Mouse (Mus musculus): ENCODE measurements at regions not wholly inside any gene's neighbourhood (a gene's known extent, or its start where the extent isn't known, plus 50 kb on each side); places are given as distances from the start of the nearest gene placed in this dataset.
A peak's percentile ranks its signal among the peaks of the same experiment; 100 is the strongest.

DNA sequence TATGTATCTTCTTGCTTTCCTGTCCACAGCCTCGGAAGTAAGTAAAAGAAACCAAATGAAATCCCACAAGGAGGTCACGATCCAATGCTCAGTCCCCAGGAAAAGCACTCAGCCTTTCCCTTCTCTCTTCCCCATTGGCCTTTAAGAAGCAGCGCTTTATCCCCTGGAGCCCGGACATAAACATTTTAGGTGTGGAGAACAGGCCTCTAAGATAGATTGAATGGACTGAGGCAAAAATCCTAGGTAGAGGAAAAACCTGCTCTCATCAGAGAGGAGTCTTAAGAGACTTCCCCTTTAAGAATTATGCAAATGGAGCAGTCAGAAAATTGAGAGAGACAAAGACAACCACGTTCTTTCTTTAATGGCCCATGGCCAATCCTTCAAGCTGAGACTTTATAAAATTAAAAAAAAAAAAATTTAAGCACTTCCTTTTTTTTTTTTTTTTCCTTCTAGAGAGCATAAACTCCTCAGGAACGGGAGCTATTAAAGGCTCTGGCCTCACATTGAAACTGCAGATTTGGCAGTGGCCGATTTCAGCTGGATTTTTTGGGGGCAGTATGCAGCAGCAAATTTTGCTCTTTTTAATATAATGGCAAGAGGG, 1020.5 kb downstream of the 9330182O14Rik start:
- DNase-seq = no peak

- peak; percentile 22 for DNase-seq
Observed at GRCm38 (mm10) chr15:41155169-41155638, 1021.0 kb downstream of the 9330182O14Rik start.

DNA sequence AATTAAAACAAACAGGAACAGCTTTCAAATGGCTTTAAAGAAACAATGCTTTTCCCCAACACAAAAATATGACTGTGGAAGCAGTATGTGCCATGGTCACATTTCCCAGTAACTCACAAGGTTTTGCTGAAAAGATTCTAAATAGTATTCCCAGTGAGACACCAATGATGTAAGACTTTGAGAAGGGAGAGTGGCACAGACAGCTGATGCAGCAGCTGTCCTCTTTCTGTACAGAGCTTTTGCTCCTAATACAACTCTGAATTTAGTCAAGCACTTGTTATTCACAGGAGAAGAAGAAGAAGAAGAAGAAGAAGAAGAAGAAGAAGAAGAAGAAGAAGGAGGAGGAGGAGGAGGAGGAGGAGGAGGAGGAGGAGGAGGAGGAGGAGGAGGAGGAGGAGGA, 1023.6 kb downstream of the 9330182O14Rik start:
- no peak for DNase-seq

DNA sequence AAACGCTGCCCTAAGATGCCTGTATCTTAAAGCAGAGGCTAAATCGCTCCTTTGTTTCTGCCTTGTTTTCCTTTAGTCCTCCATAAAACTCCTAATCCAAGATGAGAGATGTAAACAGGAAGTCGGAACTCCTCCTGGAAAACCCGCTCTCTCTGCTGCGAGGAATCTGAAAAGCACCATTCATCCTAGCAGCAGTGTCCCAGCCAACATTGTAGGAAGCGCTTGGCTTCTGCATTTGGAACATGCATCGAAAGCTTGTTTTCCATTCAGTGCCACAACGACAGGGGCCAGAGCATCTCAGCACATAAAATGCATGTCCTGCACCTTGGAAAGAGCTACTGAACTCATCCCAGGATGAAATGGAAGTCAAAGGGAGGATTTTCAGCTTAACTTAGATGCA, 1028.1 kb downstream of the 9330182O14Rik start:
- DNase-seq = peak; percentile 10

DNA sequence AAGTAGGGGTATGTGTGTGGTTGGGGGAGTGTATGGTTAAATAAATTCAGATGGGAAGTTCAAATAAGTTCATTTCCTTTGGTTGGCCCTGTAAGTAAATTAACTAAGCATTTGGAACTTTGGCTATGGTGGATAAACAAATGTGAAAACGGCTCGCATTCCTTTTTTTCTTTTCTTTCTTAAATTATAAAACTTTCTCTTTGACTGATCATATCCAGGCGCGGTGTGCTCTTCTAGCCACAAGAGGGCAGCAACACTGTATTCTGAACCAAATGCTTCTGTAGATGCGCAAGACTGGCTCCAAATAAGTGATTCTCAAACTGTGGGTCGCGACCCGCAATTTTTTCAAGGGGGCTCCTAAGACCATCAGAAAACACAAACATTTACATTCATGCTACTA, 1028.6 kb downstream of the 9330182O14Rik start:
- DNase-seq = peak; percentile 19

GRCm38 (mm10) chr15:41163643-41164358, 1029.6 kb downstream of the 9330182O14Rik start:
- peak; percentile 6 for DNase-seq

DNA sequence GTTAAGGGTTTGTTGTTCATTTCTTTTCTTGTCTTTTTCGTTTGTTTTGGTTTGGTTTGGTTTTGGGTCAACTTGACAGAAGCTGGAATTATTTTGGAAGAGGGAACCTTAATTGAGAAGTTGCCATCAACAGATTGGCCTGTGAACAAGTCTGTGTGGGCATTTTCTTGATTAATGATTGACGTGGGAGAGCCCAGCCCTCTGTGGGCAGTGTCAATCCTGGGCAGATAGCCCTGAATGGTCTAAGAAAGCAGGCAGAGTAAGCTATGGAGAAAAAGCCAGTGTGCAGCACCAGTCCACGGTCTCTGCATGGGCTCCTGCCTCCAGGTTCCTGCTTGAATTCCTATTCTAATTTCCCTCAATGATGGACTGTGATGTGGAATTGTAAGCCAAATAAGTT, 1031.4 kb downstream of the 9330182O14Rik start:
- no peak for DNase-seq

- no peak for DNase-seq
Observed at GRCm38 (mm10) chr15:41190792-41191191, 1056.6 kb downstream of the 9330182O14Rik start.

DNA sequence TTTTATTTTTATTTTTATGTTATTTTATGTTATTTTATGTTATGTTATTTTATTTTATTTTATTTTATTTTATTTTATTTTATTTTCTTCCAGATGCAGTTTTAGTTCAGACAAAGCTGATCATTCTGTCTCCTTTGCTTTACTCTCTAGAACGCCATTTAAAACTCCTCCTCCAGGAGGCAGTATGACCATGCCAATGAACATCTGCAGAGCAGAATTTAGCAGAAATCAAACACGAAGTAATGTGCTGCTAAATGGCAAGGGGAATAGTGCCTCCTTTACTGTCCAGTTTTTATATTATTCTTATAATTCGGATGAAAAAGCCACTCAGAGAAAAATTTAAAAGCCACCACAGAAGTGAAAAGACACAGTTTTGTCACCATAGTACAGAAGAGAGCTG, 1059.1 kb downstream of the 9330182O14Rik start:
- DNase-seq = peak; percentile 25

- DNase-seq = no peak
Observed at GRCm38 (mm10) chr15:41223801-41224200, 1089.6 kb downstream of the 9330182O14Rik start.

DNA sequence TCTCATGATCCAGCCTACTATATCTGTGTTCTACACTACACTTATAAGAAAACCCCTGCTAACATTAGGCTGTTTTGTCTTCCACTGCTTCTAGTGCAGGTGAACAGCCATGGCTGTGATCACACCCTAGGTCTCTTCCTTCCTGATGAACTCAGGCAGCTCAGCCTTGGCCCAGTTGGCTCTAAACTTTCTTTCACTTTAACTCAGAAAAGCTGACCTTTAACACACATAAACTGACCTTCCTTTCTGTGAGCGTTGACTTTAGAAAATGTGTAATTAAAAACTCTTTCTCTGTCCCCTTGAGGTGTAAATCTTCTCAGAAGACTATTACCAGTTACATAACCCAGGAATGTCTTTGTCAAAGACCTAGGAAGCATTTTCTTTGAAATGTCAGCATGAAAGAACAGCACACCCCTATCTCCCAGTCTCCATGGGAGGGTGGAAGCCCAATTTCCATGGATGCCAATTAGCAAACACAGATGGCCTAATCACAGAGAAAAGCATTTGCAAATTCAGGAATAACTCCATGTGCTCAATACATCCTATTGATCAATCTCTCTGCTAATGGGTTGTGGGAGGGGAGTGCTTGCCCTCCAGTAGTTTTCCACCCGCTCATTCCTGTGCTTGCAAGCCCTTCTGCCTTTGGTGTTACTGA, 1098.4 kb downstream of the 9330182O14Rik start:
- no peak for DNase-seq

Data from cerebellum, adult 11-12 months (tissue).